Mouse (Mus musculus) limb, embryonic 14.5 days (tissue): ENCODE measurements at regions not wholly inside any gene's neighbourhood (a gene's known extent, or its start where the extent isn't known, plus 50 kb on each side); places are given as distances from the start of the nearest gene placed in this dataset.
"Not testable (repeated sequence)": the region's sequence is repeated elsewhere in the genome, so short reads cannot be mapped to it uniquely, and the experiment has no call there.

Source experiments
- ATAC-seq: fragments of 200-750 bp; cut with Nextera tagmentation; 2 replicates; pipeline ENCODE4 v1.8.0; 2017; ENCODE audit warnings: low read depth, moderate number of reproducible peaks, moderate TSS enrichment; ENCODE audit not compliant: low FRiP score
- DNase-seq: peaks from one replicate; pipeline ENCODE4 v3.0.0-alpha.2; 2015; ENCODE audit warnings: low spot score
- H3K27ac ChIP-seq: fragments of 300-500 bp; sonication (generic); replicated peaks from 2 replicates; pipeline ENCODE4 v1.5.1; 2014; ENCODE audit warnings: low read depth, mild to moderate bottlenecking, low read length, moderate library complexity, mixed read lengths
- H3K27me3 ChIP-seq: fragments of 300-500 bp; sonication (generic); 2 replicates; pipeline ENCODE4 v1.6.1; 2014; ENCODE audit warnings: low read length, mixed read lengths; ENCODE audit not compliant: control insufficient read depth, insufficient read depth
- H3K36me3 ChIP-seq: fragments of 300-500 bp; sonication (generic); 2 replicates; pipeline ENCODE4 v1.6.1; 2014; ENCODE audit warnings: mild to moderate bottlenecking, low read length, moderate library complexity, mixed read lengths; ENCODE audit not compliant: control insufficient read depth, insufficient read depth
- H3K4me1 ChIP-seq: fragments of 300-500 bp; sonication (generic); 2 replicates; pipeline ENCODE4 v1.6.1; 2014; ENCODE audit warnings: antibody characterized with exemption, low read length, mixed read lengths; ENCODE audit not compliant: control insufficient read depth, insufficient read depth
- H3K4me2 ChIP-seq: fragments of 300-500 bp; sonication (generic); replicated peaks from 2 replicates; pipeline ENCODE4 v1.6.1; 2014; ENCODE audit warnings: low read depth, mild to moderate bottlenecking, low read length, moderate library complexity; ENCODE audit not compliant: severe bottlenecking
- H3K4me3 ChIP-seq: fragments of 300-500 bp; sonication (generic); replicated peaks from 2 replicates; pipeline ENCODE4 v1.5.1; 2014; ENCODE audit warnings: low read length
- H3K9ac ChIP-seq: fragments of 300-500 bp; sonication (generic); 2 replicates; pipeline ENCODE4 v1.6.1; 2014; ENCODE audit warnings: mild to moderate bottlenecking, low read depth, low read length, moderate library complexity; ENCODE audit not compliant: severe bottlenecking
- H3K9me3 ChIP-seq: fragments of 300-500 bp; sonication (generic); 2 replicates; pipeline ENCODE4 v1.6.1; 2016; ENCODE audit warnings: low read length; ENCODE audit not compliant: control insufficient read depth
- POLR2A ChIP-seq: fragments of 200-500 bp; IDR thresholded peaks from 2 replicates; pipeline ENCODE4 v1.8.0; 2012; ENCODE audit warnings: inconsistent platforms, mild to moderate bottlenecking, moderate library complexity, borderline replicate concordance; ENCODE audit not compliant: insufficient read depth, insufficient read length; ENCODE audit errors: extremely low read depth
- WGBS: fragments of 180-500 bp; shearing (Covaris S2); extraction: QIAGEN DNeasy Blood & Tissue Kit; methylation state at CpG from one replicate; pipeline ENCODE4 v1.1.7; 2014; 5-methylcytosine and 5-hydroxymethylcytosine counted together

GRCm38 (mm10) chr2:79038624-79039023, 170.7 kb downstream of the Ube2e3 start:
- no peaks in the 10 kb centered on the region for H3K27me3 ChIP-seq
- no peak overlapping the region for H3K4me2 ChIP-seq
- no peaks in the 10 kb centered on the region for H3K4me1 ChIP-seq
- ATAC-seq: no peak
- no peak for TF ChIP-seq POLR2A
- no peak overlapping the region for H3K27ac ChIP-seq
- WGBS: 67% methylated on average over 5 of the region's 5 CpGs
- no peak overlapping the region for H3K4me3 ChIP-seq
- H3K9ac ChIP-seq: no peak overlapping the region
- DNase-seq: no peak
- H3K36me3 ChIP-seq: no peaks in the 10 kb centered on the region
- no peaks in the 10 kb centered on the region for H3K9me3 ChIP-seq

GRCm38 (mm10) chr2:79044804-79045203, 176.9 kb downstream of the Ube2e3 start:
- 44% methylated on average over 3 of the region's 3 CpGs for WGBS
- not testable (repeated sequence) for ATAC-seq

GRCm38 (mm10) chr2:79045508-79045907, 177.6 kb downstream of the Ube2e3 start:
- Histone ChIP-seq H3K4me3 (no peak overlapping the region), H3K9ac (no peak overlapping the region), H3K27me3 (no peaks in the 10 kb centered on the region), H3K9me3 (no peaks in the 10 kb centered on the region), H3K4me2 (no peak overlapping the region), H3K4me1 (0 out of 2 replicates have a peak, but pooled peaks cover 8% of the 10 kb centered on the region), H3K36me3 (no peaks in the 10 kb centered on the region), H3K27ac (no peak overlapping the region)
- ATAC-seq (no peak), DNase-seq (no peak)
- no peak for TF ChIP-seq POLR2A
- 60% methylated on average over 4 of the region's 4 CpGs for WGBS

More at GRCm38 (mm10) chr2:79044804-79045203, 176.9 kb downstream of the Ube2e3 start:
- not testable (repeated sequence) for H3K4me2 ChIP-seq, H3K27me3 ChIP-seq, H3K36me3 ChIP-seq, H3K4me1 ChIP-seq, DNase-seq, H3K9me3 ChIP-seq, H3K27ac ChIP-seq, H3K4me3 ChIP-seq, H3K9ac ChIP-seq

- no peak overlapping the region for H3K4me3 ChIP-seq
- WGBS: 71% methylated on average over 7 of the region's 7 CpGs
- H3K4me1 ChIP-seq: 0 out of 2 replicates have a peak, but pooled peaks cover 8% of the 10 kb centered on the region
- H3K36me3 ChIP-seq: no peaks in the 10 kb centered on the region
- no peaks in the 10 kb centered on the region for H3K9me3 ChIP-seq
- H3K4me2 ChIP-seq: no peak overlapping the region
- no peak for TF ChIP-seq POLR2A
- DNase-seq (no peak), ATAC-seq (no peak)
- H3K27ac ChIP-seq: no peak overlapping the region
- H3K27me3 ChIP-seq: no peaks in the 10 kb centered on the region
- H3K9ac ChIP-seq: no peak overlapping the region
These were observed 180.1 kb downstream of the Ube2e3 start for GRCm38 (mm10) chr2:79048020-79048419.

- no peaks in the 10 kb centered on the region for H3K36me3 ChIP-seq
- no peak overlapping the region for H3K4me2 ChIP-seq
- H3K27me3 ChIP-seq: no peaks in the 10 kb centered on the region
- ATAC-seq (no peak), DNase-seq (no peak)
- 88% methylated on average over 5 of the region's 5 CpGs for WGBS
- H3K27ac ChIP-seq: no peak overlapping the region
- no peak overlapping the region for H3K9ac ChIP-seq
- H3K4me1 ChIP-seq: 0 out of 2 replicates have a peak, but pooled peaks cover 8% of the 10 kb centered on the region
- TF ChIP-seq POLR2A: no peak
- H3K4me3 ChIP-seq: no peak overlapping the region
- no peaks in the 10 kb centered on the region for H3K9me3 ChIP-seq
These were observed 181.0 kb downstream of the Ube2e3 start for GRCm38 (mm10) chr2:79048777-79049537.

GRCm38 (mm10) chr2:79050495-79051046, 182.6 kb downstream of the Ube2e3 start:
- Histone ChIP-seq H3K9ac (no peak overlapping the region), H3K9me3 (no peaks in the 10 kb centered on the region), H3K36me3 (no peaks in the 10 kb centered on the region), H3K27ac (no peak overlapping the region), H3K27me3 (no peaks in the 10 kb centered on the region), H3K4me3 (no peak overlapping the region), H3K4me2 (no peak overlapping the region), H3K4me1 (0 out of 2 replicates have a peak, but pooled peaks cover 6% of the 10 kb centered on the region)
- DNase-seq (no peak), ATAC-seq (no peak)
- WGBS: 48% methylated on average over 1 of the region's 1 CpGs
- TF ChIP-seq POLR2A: no peak
